Mouse (Mus musculus) lung, postnatal 0 days (tissue): ENCODE measurements around the gene AC134908.4.

Experiments
- CTCF ChIP-seq: IDR thresholded peaks from 2 replicates; pipeline ENCODE4 v1.5.1; 2016; ENCODE audit warnings: antibody characterized with exemption, mild to moderate bottlenecking
- EP300 ChIP-seq: IDR thresholded peaks from 2 replicates; pipeline ENCODE4 v1.6.1; 2016; ENCODE audit warnings: antibody characterized with exemption, mild to moderate bottlenecking, control low read depth

DNA sequence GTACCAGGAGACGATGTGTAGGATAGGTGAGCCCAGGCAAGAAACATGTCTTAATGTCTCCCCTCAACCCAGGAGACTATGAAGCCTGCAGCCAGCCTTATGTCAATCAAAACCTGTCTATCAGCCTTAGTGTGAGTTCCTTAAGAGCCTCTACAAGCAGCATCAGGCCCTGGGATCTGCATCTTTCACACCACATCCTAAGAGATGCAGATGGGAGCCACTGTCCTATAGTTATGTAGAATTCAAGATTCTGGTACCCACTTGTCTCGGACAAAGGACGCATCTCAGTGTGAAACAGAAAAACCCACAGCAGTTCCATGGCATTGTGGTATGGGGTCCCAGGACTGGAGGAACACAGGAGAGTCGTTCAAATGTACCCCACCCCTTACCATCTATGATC, 40.4 kb downstream of the AC134908.4 start:
- TF ChIP-seq CTCF (no peak), EP300 (no peak)
